Mouse (Mus musculus): ENCODE measurements around the gene Grik3.

Grik3 gene

GRCm38 (mm10) chr4:125718429-125719140 is 228.1 kb downstream of the Grik3 start:
- DNase-seq (ENCODE audit: low read depth in 1 of 2, low spot score in 2 of 2), result no peak

DNA sequence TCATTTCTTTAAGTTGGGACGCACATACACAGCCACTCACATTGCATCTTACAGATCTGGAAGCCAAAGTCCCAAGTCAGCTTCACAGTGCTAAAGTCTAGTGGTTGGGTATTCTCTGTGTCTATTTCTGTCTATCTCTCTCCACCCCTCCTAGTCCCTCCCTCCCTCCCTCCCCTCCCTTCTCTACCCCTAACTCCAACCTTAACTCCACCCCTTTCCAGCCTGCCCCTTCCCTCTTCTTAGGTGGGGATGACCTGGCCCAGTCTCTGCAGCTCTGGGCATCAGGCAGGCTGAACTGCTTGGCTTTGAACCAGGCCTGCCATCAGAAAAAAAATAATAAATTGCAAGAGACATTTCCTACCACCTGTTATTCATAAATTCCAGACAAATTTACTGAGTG is 235.7 kb downstream of the Grik3 start:
- DNase-seq (ENCODE audit: low read depth in 1 of 2, low spot score in 2 of 2), result no peak

DNA sequence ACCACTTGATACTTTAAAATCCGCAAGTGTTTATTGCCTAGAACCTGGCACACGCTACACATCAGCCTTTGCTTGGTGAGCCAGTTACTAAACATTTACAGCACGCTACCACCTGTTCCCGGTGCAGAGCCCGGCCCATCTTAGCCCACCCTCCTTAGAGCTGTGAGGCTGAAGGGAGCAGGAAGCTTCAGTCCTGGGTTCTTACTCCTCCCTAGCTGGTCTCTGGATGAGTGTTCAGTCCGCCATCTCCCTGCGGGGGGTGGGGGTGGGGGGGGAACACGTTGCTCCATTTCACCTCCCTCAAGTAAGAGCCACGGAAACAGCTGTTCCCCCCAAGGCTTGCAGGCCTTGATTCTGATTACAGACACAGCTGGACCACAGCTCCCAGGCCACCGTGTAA is 236.5 kb downstream of the Grik3 start:
- DNase-seq (ENCODE audit: low read depth in 1 of 2, low spot score in 2 of 2), result no peak

DNA sequence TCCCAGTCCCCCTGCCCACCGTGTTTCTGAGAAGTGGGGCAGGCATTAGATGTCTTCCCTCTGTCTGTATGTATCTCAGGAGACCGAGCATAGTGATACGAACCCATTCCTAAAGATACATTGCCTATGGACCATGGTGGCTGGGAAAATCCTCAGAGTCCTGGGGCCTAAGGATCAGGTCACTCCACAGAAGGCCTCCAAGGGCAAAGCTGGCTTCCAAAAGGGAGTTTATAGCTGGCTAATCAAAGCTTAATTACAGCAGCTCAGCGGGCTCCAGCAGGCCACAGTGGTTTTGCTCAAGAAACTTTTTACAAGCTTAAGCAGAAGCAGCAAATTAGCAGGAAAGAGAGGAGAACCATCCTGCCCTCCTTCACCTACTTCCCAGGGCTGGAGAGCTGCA is 237.1 kb downstream of the Grik3 start:
- DNase-seq (ENCODE audit: low read depth in 1 of 2, low spot score in 2 of 2), result no peak

- DNase-seq (ENCODE audit: low read depth in 1 of 2, low spot score in 2 of 2), result no peak
Measured at GRCm38 (mm10) chr4:125728091-125728863, 237.8 kb downstream of the Grik3 start.

DNA sequence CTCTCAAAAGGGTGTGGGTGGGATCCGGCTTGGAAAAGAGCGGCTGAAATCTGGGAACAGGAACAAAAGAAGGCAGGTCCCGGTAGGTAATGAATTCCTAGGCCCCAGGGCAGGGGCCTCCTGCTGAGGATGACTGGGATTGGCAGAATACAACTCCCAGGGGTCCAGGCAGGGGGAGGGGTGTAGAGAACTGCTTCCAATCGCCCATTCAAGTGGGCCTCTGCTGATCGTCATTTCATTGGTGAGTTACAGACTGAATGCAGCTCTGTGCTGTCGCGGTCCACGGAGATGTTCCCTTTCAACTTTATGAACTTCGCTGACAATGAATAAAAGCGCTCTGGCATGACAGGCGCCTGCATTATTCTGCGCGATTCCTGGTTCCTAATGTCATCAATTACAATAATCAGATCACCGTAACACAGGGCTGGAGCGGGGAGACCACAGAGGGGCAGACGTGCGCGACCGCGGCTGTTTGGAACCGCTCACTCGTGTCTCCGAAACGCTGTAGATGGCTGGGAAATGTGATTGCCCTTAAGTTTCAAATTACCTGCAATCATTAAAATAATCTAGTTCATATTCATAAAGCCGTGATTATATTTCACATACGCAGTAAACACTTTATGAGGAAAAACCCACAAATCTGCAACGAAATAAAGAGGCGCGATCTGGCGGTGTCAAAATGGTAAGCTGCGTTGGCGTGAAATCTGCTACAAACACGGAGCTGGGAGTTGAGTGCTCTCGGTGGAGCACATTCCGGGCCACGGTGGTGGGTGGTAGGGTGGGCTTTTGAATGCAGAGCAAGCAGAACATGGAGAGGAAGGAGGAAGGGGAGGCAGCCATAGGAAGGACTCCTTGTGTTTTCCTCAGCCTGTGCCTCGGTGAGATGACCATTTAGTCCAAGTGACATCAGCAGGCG is 239.1 kb downstream of the Grik3 start:
- no peak for DNase-seq (ENCODE audit: low read depth in 1 of 2, low spot score in 2 of 2)

- no peak for DNase-seq (ENCODE audit: low read depth in 1 of 2, low spot score in 2 of 2)
Measured at GRCm38 (mm10) chr4:125730751-125731150, 240.3 kb downstream of the Grik3 start.

DNA sequence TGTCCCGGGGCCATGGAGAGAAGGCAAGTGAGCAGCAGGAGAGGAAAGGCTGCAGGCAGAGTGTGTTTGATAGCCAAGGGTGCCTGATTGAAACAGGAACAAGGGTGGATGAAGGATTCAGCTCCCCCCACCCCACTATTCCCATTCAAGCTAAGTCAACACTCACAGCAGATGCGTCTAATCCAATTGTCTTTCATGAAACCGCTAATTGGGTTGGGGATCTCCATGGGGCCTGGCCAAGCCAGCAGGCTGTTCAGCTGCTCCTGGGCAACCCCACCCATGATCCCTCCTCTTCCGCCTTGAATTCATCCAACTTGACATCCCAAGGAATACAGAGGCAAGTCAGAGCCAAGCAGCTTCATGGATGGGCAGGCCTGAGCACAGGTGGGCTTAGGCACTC is 246.3 kb downstream of the Grik3 start:
- DNase-seq (ENCODE audit: low read depth in 1 of 2, low spot score in 2 of 2), result no peak

DNA sequence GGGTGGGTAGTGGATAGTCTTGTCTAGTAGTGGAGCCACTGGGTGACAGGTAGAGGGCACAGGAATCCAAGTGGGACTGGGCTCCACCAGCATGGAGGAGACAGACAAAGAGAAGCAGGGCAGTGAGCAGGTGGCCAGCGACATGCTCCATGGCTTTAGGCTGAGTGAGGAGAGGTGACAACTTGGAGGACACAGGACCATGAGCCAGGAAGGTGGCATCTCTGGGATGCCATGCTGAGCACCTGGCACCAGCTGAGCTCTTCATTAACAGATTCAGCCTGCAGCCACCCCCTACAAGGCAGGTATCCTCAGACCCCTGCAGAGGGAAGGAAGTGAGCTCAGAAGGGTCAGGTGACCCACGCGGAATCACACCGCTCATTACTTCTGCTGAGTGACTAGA is 248.3 kb downstream of the Grik3 start:
- no peak for DNase-seq (ENCODE audit: low read depth in 1 of 2, low spot score in 2 of 2)

GRCm38 (mm10) chr4:125742162-125742571 is 251.7 kb downstream of the Grik3 start:
- no peak for DNase-seq (ENCODE audit: low read depth in 1 of 2, low spot score in 2 of 2)

DNA sequence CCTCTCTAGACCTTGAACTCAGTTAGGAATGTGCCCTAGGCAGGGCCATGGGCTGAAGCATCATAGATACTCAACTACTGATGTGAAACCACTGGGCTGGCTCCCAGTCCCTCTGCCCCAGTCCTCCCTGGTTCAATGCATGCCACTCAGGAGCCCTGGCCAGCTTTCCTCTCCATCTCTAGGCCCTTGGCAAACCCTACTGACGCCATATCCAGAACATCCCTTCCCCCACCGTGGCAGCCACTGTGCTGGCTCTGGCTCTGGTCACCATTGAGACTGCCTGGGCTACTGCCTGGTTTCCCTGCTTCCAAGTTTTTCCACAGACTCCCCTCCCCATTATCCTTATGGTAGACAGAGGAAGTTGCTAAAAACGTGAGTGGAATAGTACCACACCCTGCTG is 255.4 kb downstream of the Grik3 start:
- no peak for DNase-seq (ENCODE audit: low read depth in 1 of 2, low spot score in 2 of 2)

DNA sequence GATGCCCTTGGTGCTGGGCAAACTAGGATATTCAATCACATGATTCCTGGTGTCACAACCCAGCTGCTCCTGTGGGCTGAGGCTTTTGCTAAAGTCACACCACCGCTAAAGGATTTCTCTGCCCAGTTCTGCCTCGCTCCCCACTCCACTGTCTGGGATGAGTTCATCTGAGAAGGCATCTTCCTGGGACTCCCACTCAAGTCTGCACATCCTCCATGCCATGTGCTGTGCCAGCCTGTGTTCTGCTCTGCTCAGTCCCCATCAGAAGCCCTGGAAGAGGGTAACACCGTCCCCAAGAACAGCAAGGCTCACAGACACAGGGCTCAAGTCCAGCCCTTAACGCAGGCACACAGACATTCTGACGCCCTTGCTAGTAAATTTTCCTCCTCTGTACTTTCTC is 265.9 kb downstream of the Grik3 start:
- DNase-seq (ENCODE audit: low read depth in 1 of 2, low spot score in 2 of 2), result no peak

- DNase-seq (ENCODE audit: low read depth in 1 of 2, low spot score in 2 of 2), result no peak
Measured at GRCm38 (mm10) chr4:125760326-125760725, 269.8 kb downstream of the Grik3 start.

DNA sequence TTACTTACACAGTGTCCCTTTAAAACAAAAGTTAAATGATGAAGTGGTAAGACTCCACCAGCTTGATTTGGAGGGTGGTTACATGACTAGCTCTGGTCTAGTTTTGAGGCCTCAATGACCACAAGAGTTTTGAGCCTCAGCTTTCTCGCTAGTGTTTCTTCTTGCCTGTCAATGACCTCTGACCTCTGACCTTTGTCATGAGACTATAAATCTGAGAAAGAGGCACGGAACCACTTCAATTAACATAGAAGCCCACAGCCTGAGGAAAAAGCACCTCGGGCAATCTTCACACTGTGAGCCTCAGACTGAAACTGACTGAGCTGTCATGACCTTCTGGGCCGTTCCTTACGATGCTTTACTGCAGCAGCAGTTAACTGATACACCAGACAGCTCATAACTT is 272.6 kb downstream of the Grik3 start:
- DNase-seq (ENCODE audit: low read depth in 1 of 2, low spot score in 2 of 2), result no peak

Data from monocyte, adult 2 months (primary cell).